Mouse (Mus musculus) neutrophil, adult 5-6 weeks (primary cell): ENCODE data around the gene Acmsd. TPM values are rescaled to one million over a fixed set of nuclear protein-coding genes. Genes with fewer than 3 reads are reported as not detected.
A peak's percentile ranks its signal among the peaks of the same experiment; 100 is the strongest.
"Not testable (repeated sequence)": the region's sequence is repeated elsewhere in the genome, so short reads cannot be mapped to it uniquely, and the experiment has no call there.

Experiments used
- ATAC-seq: fragments of 151-379, 151-347 bp; 2 replicates; pipeline ENCODE4 v1.8.0; 2017; ENCODE audit warnings: mild to moderate bottlenecking, moderate TSS enrichment; ENCODE audit not compliant: insufficient number of reproducible peaks, poor library complexity, low FRiP score, severe bottlenecking; ENCODE audit errors: extremely low read depth
- total RNA-seq: library from RNA; stranded (forward); fragments of 200-1000 nt; gene quantifications from 2 replicates; pipeline ENCODE4 v1.2.3, GENCODE M21; 2017

The Acmsd gene
- 0.74 and 1.2 TPM in 2 replicates for total RNA-seq

DNA sequence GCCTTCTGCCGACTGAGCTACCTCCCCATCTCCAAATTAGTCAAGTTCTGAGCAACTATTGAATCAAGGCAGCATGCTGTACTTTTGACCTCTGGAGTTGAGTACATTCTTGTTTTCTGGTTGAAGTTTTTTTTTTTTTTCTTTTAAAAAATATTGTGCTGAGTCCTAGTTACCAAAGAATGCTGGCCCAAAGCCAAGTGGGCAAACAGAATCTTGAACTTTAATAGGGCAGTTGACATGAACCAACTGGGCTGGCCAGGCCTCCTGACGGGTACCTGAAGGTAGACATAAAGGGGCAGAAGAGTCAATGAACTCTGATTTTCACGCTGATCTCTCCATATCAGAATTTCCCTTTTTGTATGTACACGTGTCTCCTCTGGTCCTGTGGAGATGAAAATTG is at the start of gene Acmsd:
TSS of gene Acmsd (plus strand) at position 318 of the 400 bp plus-strand sequence.
- ATAC-seq = no peak

- peak; percentile 60; the same call in 1 of the 2 replicates for ATAC-seq
Observed at GRCm38 (mm10) chr1:127679498-127680133, 49.6 kb upstream of the Acmsd start, which contains the start of gene Tmem163. Tmem163 (minus strand) TSS chr1:127679548.

DNA sequence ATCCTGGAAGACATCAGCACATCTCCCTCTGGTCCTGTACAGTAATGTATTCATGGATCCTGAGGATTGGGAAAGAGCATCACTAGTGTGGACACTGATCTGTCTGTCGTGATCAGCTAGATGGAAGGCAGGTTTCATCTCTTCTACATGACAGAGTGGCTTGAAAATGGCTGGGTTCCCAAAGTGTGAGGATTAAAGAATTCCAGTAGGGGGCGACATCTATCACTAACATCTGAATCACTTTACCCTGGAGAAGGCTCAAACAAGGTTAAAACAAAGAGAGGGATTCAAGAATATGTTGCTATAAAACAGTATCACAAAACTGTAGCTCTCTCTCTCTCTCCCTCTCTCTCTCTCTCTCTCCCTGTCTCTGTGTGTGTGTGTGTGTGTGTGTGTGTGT is 32.7 kb upstream of the Acmsd start:
- ATAC-seq = no peak

DNA sequence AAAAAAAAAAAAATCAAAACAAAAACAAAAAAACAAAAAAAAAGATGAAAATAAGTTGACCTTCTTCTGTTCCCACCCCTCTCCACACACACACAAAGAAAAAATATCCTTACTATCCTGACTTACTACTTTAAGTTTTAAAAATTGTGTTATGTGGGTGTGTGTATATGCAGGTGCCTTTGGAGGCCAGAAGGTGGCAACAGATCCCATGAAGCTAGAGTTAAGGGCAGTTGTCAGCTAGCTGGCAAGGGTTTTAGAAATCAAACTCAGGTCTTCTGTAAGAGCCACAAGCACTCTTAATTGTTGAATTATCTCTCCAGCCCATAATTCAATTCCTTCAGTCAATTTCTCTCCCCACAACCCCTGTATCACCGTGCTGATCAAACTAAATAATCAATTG is 27.0 kb upstream of the Acmsd start:
- ATAC-seq = no peak

- ATAC-seq = no peak
Observed at GRCm38 (mm10) chr1:127706269-127706668, 22.9 kb upstream of the Acmsd start.

DNA sequence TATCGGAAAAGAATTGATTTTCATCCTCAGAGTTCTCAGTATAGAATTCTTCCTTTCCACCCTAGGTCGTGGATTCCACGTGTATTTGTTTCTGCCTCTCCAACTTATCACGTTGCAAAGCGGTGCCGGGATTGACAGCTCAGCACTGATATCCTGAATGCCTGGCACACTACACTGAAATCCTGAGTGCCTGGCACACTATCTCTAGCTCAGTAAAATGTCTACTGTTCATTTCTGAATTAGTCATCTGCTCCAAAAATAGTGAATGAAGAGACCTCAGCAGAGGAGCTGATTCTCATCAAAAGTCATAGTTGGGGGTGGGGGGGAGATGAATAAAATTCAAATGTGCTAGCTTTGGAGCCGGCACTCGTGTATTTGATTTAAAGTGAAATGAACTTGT is 12.8 kb upstream of the Acmsd start:
- ATAC-seq = no peak

GRCm38 (mm10) chr1:127718290-127718689 is 10.9 kb upstream of the Acmsd start:
- ATAC-seq = no peak

DNA sequence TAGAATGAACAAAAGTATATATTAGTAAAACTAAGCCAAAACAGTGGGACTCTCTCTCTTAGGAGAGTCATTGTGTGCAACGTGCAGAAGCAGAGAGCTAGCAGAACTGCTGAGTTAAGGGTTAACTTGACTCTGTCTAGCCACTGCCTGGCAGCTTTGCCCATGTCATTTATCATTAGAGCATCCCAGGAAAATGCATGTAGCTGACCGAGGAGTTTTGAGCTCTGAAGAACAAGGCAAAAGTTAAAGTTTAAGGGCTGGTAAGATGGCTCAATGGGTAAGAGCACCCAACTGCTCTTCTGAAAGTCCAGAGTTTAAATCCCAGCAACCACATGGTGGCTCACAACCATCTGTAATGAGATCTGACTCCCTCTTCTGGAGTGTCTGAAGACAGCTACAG is 5.6 kb upstream of the Acmsd start:
- ATAC-seq = no peak

DNA sequence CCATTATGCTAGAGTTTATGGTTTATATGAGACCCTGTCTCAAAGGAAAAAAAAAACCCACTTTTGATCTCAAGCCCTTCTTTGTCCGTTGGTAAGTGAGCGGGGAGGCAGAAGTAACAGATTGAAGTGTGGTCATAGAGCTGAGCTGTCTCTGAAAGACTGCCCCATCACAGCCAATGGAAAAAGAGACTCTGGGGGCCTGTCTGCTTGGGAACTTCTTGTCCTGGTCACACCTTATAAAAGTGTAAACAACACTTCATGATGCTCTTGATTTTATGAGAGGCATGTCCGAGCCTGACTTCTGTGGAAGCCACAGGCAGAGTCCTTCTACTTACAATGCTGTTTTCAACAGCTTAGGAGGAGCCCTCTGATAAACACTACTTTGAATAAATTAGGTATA is 1.9 kb downstream of the Acmsd start:
- no peak for ATAC-seq

DNA sequence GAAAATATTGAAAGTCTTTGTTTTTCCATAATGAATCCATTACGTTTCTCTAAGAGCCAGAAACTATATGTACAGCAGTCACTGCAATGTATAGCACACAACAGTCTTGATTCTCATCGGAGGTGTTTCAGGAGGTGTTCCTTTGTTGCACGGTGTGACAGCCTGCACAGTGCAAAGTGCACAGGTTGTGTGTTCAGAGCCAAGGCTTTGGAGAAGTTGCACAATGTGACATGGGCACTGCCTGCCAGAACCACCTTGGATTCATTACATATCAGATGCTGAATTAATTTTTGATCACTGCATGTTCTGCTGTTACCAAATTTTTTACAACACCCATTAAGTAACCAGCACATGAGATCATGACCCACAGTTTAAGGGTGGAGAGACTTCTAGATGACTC is 3.2 kb downstream of the Acmsd start:
- ATAC-seq = no peak

GRCm38 (mm10) chr1:127732841-127733240 is 3.6 kb downstream of the Acmsd start:
- ATAC-seq = no peak

- ATAC-seq = no peak
Observed at GRCm38 (mm10) chr1:127735356-127735755, 6.1 kb downstream of the Acmsd start.

DNA sequence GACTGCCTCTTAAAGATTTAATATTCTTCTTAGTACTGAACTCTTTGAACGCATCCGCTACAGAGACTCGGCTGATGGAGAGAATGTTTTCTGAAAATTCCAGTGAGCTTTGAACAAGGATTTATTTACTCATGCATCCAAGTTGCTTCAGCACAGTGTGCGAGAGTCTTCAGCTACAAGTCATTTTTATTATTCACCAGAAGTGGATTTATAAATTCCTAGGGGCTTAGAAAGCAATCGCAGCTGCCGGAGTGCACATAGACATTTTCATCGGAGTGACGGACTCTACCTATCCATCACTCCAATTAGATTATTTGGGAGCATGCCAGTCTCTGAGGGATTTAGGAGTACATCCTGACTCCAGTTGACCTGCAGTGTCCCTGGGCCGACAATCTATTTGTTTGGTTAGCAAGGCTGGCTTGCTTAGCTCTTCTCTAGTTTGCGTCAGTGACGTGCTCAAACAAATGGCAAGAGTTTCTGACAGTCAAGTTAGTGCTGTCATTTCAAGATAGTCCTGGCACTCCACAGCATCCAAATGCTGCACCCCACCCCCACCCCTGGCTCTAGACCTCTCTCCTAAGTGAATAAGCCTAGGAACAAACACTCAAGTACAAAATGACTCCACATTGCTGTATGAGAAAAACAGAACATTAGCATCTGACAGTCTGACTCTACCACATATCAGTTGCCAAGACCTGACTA is 21.3 kb downstream of the Acmsd start:
- no peak for ATAC-seq

- no peak for ATAC-seq
Observed at GRCm38 (mm10) chr1:127755806-127756205, 26.6 kb downstream of the Acmsd start.

- ATAC-seq = no peak
Observed at GRCm38 (mm10) chr1:127756331-127757163, 27.3 kb downstream of the Acmsd start.

DNA sequence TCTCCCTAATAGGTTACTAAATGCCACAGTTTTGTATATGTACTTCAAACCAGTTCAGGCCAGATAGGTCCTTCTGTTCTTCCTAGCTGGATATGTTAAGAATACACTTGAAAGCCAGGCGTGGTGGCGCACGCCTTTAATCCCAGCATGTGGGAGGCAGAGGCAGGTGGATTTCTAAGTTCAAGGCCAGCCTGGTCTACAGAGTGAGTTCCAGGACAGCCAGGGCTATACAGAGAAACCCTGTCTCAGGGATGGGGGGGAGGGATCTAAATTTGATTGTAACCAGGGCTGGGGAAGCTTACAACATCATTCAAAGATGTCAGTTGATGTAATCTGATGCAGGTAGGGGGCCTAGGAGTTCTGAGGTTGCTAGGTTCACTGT is 27.9 kb downstream of the Acmsd start:
- not testable (repeated sequence) for ATAC-seq

DNA sequence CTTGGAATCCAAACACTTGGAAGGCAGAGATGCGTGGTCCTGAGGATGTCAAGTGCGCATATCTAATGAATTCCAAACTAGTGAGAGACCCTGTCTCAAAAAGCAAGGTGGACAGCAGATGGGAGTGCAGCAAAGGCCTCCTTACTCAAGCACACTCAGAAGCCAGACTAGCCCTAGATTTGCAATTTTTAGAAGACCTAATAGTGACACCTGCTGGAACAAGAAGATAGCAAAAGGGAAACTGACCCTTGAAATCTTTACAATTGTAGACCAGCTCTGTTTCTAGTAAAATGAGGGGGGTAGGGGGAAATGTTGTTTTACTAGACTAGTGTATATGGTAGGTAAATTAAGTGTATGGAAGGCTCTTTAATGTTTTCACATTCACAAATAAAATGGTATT is 36.3 kb downstream of the Acmsd start:
- no peak for ATAC-seq

GRCm38 (mm10) chr1:127766741-127767140 is 37.5 kb downstream of the Acmsd start:
- no peak for ATAC-seq

DNA sequence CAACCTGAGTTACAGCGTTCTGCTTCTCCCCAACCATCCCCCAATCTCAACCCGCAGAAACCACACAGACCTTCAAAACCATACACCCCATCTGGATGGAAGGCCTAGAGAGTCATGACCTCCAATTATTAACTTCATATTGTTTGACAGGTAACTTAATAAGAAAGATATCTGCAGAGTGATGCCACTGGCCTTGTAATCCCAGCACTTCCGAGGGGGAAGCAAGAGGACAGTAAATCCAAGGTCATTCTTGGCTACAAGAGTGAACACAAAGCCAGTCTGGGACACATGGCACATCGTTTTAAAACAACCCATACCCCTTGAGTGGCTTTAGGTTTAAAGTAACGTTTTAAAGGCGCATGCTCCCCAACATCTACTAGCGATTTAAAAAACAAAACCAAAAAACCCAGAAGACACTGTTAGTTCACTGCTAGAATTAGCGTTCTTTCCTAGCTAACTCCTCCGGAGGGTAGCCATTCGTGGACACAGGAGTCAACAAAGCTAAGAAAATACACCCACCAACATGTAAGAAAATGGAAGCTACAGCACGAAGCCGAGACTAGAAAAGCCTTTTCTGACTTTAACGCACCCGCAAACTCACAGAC is 44.1 kb downstream of the Acmsd start:
- no peak for ATAC-seq
